Mouse (Mus musculus) T-helper 17 cell (primary cell): ENCODE data around the gene Fbln7.

Experiments used
- in situ Hi-C, 2 experiments: fragments of 300-600 bp; cut with MboI, MseI; formaldehyde crosslinking; loops; 1 replicate in 1 of 2; 2 replicates in 1 of 2; pipeline ENCODE4 v1.15.1; 2025; ENCODE audit warnings: high pct_unique_total_duplicates in 2 of 2

Fbln7 gene

GRCm38 (mm10) chr2:128862636-128863035 is at the start of gene Fbln7:
Gene Fbln7 (plus strand): TSS chr2:128862981.
- in situ Hi-C loops: no loop called here

DNA sequence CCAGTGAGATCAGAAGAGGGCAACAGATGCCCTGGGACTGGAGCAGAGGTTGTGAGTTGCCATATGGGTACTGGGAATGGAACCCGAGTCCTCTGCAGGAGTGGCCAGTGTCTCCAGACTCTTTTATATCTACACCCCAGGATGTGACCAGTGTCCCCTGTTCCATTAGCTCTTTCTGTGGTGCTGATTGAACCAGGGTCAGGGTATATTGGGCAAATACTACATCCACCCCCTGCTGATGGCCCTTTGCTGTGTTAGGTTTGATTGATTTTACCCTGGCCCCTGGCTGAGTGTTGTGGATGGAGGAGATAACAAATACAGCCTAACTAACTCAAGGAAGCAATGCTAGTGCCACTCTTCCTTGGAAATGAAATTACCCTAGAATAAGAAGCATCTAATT is 46.5 kb upstream of the Fbln7 start:
- in situ Hi-C loops: loop anchor here (5.0 kb wide), 1 partner anchor 119 kb away; the partner anchor contains the start of gene Mertk (in 2 of the 2)

DNA sequence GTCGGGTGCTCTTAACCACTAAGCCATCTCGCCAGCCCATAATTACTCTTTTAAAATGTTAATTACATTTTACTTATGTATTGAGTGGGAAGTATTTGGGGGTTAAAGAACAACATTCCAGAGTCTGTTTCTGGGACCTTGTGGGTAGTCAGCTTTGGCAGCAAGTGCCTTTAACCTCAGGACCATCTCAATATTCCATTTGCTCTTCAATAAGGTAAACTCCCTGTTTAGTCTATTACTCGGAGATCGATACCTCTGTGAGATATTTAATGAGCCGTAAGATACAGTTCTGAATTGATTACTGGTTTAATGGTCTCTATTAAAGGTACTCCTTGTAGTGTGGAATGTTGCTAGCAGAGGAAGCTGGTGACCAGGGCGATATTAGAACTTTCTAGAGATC is 45.9 kb upstream of the Fbln7 start:
- in situ Hi-C loops: loop anchor here (5.0 kb wide), 1 partner anchor 120 kb away; the partner anchor contains the start of gene Mertk (in 2 of the 2)

DNA sequence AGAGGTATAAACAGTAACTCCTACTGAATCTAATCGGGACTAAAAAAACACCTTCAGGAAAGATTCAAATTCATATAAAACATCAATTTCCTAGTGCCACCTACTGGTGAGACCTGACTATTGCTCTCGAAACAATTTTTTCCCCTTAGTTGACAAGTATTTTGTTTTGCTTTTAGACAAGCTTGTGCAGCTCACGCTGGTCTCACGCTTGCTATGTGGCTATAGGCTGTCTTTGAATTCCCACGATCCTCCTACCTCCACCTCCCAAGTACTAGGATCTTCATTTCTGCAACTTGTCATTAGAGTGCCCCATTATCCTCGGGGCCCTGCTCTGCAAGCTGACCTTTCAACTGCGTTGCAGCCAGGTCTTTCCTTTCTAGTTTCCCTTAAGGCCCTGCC is 45.4 kb upstream of the Fbln7 start:
- in situ Hi-C loops: loop anchor here (5.0 kb wide), 1 partner anchor 120 kb away; the partner anchor contains the start of gene Mertk (in 2 of the 2)

DNA sequence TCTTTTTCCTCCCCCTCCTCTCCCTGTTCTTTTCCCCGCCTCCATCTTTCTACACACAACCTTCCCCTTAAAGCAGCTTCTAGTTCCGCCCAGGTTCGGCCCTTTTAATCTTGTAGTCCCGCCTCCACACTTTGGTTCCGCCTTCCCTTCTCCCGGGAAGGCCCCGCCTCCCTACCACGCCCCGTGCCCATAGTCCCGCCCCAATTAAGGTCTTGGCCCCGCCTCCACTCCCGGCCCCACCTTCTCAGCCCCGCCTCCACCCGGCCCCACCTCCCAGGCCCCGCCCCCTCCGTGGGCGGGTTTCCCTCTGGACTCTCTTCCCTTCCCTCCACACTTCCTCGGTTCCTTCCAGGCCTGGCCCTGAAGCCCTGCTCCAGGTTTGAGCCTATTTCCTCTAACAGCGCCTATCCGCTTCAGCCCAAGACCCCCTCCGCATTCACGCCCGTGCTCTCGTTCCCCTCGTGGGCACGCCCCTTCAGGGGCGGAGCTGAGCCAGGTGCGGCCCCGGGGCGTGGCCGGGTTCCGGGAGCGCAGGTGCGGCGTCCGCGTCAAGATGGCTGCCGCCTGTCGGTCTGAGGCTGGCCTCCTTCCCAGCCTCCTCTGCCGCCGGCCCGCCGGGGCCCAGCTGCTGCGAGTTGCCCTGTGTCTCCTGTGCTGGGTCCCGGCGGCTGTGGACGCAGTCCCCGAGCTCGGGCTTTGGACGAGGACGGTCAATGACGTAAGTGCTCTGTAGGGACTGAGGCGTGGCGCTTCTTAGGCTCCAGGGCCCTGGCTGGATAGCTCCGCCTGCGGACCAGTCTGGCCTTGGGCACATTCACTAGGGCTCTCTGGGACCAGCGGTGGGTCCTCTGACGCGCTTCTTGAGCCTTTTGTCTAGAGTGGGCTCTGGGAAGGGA is 44.7 kb upstream of the Fbln7 start, which contains the start of gene Tmem87b:
TSS of gene Tmem87b (plus strand) at position 333 of the 896 bp plus-strand sequence.
- in situ Hi-C loops: loop anchor here (5.0 kb wide), 1 partner anchor 121 kb away; the partner anchor contains the start of gene Mertk (in 2 of the 2)

DNA sequence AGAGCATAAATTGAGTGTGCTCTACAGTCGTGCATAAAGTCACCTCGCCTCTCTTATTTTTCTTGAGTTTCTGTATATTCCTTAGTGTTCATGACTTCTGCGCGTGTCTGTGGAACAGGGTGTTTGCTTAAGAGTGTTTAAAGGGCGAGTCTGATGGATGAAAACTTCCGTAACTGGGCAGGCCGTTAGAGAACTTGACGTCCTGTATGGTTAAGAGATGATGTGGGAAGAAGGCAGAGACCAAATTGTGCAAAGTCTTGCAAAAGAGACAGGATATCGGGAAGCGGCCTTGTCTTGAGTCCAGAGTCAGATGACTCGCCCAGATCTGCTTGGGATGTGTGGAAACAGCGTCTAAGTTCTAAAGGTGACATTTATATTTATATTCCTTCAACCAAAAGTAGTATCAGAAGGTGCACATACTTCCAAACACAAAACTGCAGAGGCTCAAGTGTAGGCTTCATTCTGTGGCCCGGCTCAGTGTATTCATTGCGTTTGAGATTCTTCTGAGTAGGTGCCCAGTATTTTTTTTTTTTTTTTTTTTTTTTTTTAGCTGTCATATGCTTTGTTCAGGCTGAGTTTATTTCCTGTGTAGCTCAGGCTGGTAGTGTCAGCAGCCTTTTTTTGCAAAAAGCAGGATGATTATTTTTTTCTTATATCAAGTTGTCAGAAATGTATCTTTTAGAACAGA is 43.7 kb upstream of the Fbln7 start:
- in situ Hi-C loops: loop anchor here (5.0 kb wide), 1 partner anchor 122 kb away; the partner anchor contains the start of gene Mertk (in 2 of the 2)

- in situ Hi-C loops: no loop called here
Measured at GRCm38 (mm10) chr2:128820631-128821030, 42.1 kb upstream of the Fbln7 start.

DNA sequence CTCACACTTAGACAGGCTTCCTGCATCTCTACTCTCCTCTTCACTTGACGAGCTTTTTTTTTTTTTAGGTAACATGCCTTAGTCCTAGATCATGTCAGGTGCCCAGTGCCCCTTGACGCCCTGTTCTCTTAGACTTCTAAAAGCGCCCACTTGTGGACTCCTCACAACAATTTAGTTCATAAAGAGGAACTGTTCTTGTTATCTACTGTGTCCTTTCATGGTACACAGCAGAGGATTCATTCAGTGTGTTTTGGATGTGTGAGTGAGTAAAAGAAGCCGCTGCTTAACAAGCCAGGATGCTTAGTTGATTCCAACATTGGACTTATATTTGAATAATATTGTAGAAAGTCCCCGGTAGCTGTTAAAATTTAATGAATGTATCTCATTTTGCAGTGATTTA is 38.9 kb upstream of the Fbln7 start:
- in situ Hi-C loops: no loop called here

- in situ Hi-C loops: no loop called here
Measured at GRCm38 (mm10) chr2:128827787-128828186, 35.0 kb upstream of the Fbln7 start.

GRCm38 (mm10) chr2:128832611-128833010 is 30.2 kb upstream of the Fbln7 start:
- in situ Hi-C loops: no loop called here

DNA sequence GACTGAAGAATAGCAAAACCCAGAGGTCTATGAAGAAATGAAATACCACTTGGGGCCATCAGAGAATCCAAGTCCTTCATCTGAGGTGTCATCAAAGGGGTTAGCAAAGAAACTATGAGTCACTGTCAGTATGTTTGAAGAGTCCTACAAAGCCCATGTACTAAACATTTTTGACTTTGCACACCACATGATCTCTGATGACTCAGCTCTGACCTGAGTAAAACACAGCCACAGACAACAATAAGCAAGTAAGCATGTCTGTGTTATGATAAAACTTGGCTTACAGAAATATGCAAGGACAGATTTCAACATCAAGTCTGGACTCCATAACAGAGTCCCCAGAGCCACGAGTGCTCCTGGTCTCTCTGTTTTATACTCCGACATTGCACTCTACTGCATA is 29.7 kb upstream of the Fbln7 start:
- in situ Hi-C loops: no loop called here

DNA sequence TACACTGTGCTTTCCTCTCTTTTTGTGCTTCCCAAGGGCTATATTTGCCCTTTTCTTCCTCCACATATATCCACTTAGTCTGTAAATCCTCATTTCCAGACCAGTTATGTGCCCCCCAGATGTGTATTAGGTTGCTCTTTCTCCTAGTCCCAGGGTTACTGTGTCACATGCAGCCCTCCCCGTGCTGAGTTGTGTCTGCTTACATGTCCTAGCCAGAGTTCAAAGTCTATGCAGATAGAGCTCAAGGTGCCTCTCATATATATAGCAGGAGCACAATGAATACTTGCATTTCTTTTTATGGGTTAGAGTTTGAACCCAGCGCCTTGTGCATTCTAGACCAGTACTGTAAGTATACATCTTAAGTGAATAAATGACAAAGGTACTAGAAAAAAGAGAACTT is 29.3 kb upstream of the Fbln7 start:
- in situ Hi-C loops: no loop called here

GRCm38 (mm10) chr2:128837531-128837930 is 25.2 kb upstream of the Fbln7 start:
- in situ Hi-C loops: no loop called here

- in situ Hi-C loops: no loop called here
Measured at GRCm38 (mm10) chr2:128838611-128839010, 24.2 kb upstream of the Fbln7 start.

GRCm38 (mm10) chr2:128839501-128839900 is 23.3 kb upstream of the Fbln7 start:
- in situ Hi-C loops: no loop called here

GRCm38 (mm10) chr2:128842437-128842836 is 20.3 kb upstream of the Fbln7 start:
- in situ Hi-C loops: no loop called here

GRCm38 (mm10) chr2:128850036-128850435 is 12.7 kb upstream of the Fbln7 start:
- in situ Hi-C loops: no loop called here

DNA sequence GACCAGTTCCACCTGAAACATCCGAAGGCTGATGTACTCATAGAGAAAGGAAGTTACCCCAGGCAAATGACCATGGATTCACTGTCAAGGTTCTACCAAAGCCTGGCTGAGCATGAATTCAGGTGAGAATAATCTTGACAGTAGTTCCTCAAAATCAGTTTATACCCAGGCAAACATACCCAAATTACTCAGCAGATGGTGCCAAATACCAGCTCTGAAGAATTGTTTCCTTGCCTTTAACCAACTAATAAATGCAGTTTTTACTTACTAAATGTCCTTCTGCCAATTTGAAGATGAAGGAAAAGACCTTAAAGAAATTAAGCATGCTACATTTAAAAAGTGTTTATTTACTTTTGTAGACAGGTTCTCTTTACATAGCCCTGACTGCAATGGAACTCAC is 6.1 kb upstream of the Fbln7 start:
- in situ Hi-C loops: no loop called here

DNA sequence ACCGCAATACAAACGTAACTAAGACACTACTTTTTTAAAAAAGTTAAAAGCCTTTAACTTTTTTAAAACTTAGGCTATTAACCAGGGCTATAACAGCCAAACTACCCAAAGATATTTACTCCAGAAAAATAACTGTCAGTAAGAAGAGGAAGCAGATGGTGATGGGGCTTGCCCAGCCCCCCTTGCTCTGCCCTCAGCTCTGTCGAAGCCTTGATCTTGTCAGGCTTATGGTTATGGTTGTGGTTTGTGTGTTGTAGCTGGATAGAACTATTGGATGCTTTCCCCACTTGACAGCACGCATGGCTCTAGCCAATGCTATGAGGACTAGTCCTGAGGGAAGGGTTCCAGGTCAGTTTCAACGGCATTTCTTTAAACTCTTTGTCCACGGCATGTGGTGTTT is 3.8 kb upstream of the Fbln7 start:
- in situ Hi-C loops: no loop called here

GRCm38 (mm10) chr2:128859861-128860260 is 2.9 kb upstream of the Fbln7 start:
- in situ Hi-C loops: no loop called here

GRCm38 (mm10) chr2:128863777-128864331 is 1.1 kb downstream of the Fbln7 start:
- in situ Hi-C loops: no loop called here

GRCm38 (mm10) chr2:128865061-128865460 is 2.3 kb downstream of the Fbln7 start:
- in situ Hi-C loops: no loop called here
